Mouse (Mus musculus): ENCODE data around the gene Gm3298. TPM values are rescaled to one million over a fixed set of nuclear protein-coding genes. Genes with fewer than 3 reads are reported as not detected.
"Not testable (repeated sequence)": the region's sequence is repeated elsewhere in the genome, so short reads cannot be mapped to it uniquely, and the experiment has no call there.

The Gm3298 gene
- total RNA-seq (2021) = not detected

GRCm38 (mm10) chr14:5015591-5015990 lies at the start of gene Gm3298:
TSS of gene Gm3298 (plus strand) at chr14:5015891.
- intact Hi-C loops (cut with DNase I); DNase-seq: not testable (repeated sequence)

GRCm38 (mm10) chr14:4983635-4984034 lies 32.1 kb upstream of the Gm3298 start, which contains the start of gene Gm8297:
TSS of gene Gm8297 (plus strand) at chr14:4983935.
- intact Hi-C loops (cut with DNase I); DNase-seq: not testable (repeated sequence)

GRCm38 (mm10) chr14:5050329-5050728 lies 34.6 kb downstream of the Gm3298 start, which contains the start of gene 4930555G01Rik:
TSS of gene 4930555G01Rik (plus strand) at chr14:5050629.
- DNase-seq; intact Hi-C loops (cut with DNase I): not testable (repeated sequence)

Other genes starting within 250 kb of the Gm3298 start
- not detected for gene Gm9602, start 239.6 kb upstream of the Gm3298 start, total RNA-seq (2021)
- gene Gm3269, start 177.8 kb upstream of the Gm3298 start, total RNA-seq (2021) = not detected
- 1 to 10 TPM in 1 of 2 experiments, not detected in 1; 3.3 TPM for gene Gm3264, start 160.3 kb upstream of the Gm3298 start, total RNA-seq (2021)
- gene Gm3278, start 123.5 kb upstream of the Gm3298 start, total RNA-seq (2021) = not detected
- gene Gm8297, start 32.0 kb upstream of the Gm3298 start, total RNA-seq (2021) = not detected
- under 1 TPM in 1 of 2 experiments, not detected in 1; 0.24 TPM for gene 4930555G01Rik, start 34.7 kb downstream of the Gm3298 start, total RNA-seq (2021)
- under 1 TPM; 0.46 to 0.47 TPM for gene Gm8281, start 55.1 kb downstream of the Gm3298 start, total RNA-seq (2021)
- not detected for gene Gm8279, start 115.6 kb downstream of the Gm3298 start, total RNA-seq (2021)
- gene Gm3317, start 148.6 kb downstream of the Gm3298 start, total RNA-seq (2021) = not detected
- not detected for gene Gm8271, start 169.9 kb downstream of the Gm3298 start, total RNA-seq (2021)
- gene Gm3526, start 244.7 kb downstream of the Gm3298 start, total RNA-seq (2021) = not detected

Measured in heart, postnatal 36 days (tissue).